In genomic region chr11:80509176-80509506, GRCm38 (mm10) we compare ENCODE assay signal across 10 mouse cellular contexts. TPM values are rescaled to one million over a fixed set of nuclear protein-coding genes. Genes with fewer than 3 reads are reported as not detected.
DNase-seq lines count a peak whose midpoint lies in the region; ATAC-seq and TF ChIP-seq lines count a peak whose summit lies in the region.
"Had no signal": no experiment of that assay in that cellular context is flagged by ENCODE, and none has a peak within 500 bp of the region (broad histone marks: within the 10 kb centered on the region; RNA-seq: fewer than 3 reads in every experiment).

No protein-coding gene starts in this region.

- no peaks in the 10 kb centered on the region for H3K9me3 ChIP-seq in heart, embryonic 16.5 days (replicated peaks; ENCODE audit: control insufficient read depth, low read length)
- H3K9me3 ChIP-seq in forebrain, embryonic 15.5 days = no peaks in the 10 kb centered on the region
- H3K9me3 ChIP-seq in midbrain, embryonic 11.5 days (ENCODE audit: control insufficient read depth, low read length) = no peaks in the 10 kb centered on the region

- H3K27ac ChIP-seq in heart, embryonic 16.5 days (ENCODE audit: low read length) = peak overlapping the region; percentile 68; the same call in 1 of the 2 replicates
- peak overlapping the region; percentile 61 for H3K27ac ChIP-seq in bone marrow macrophage, adult 2 months (ENCODE audit: insufficient read depth, low read depth, low read length)
- H3K27ac ChIP-seq in forebrain, embryonic 15.5 days (replicated peaks) = peak overlapping the region; percentile 59
- H3K27ac ChIP-seq in midbrain, embryonic 11.5 days (ENCODE audit: low read depth, low read length) = no peak overlapping the region
- H3K27ac ChIP-seq: kidney, postnatal 0 days had no signal

- H3K36me3 ChIP-seq in heart, embryonic 16.5 days (ENCODE audit: control insufficient read depth, insufficient read depth) = no peaks in the 10 kb centered on the region
- H3K36me3 ChIP-seq in forebrain, embryonic 15.5 days = no peaks in the 10 kb centered on the region
- no peaks in the 10 kb centered on the region for H3K36me3 ChIP-seq in midbrain, embryonic 11.5 days (ENCODE audit: control insufficient read depth, insufficient read depth, low read length)

- TF ChIP-seq POLR2A in bone marrow macrophage, adult 2 months (IDR thresholded peaks at IDR 0.05; ENCODE audit: borderline replicate concordance, low read depth, low read length) = no peak

- H3K4me3 ChIP-seq in heart, embryonic 16.5 days (ENCODE audit: low read length) = peak overlapping the region; percentile 33
- H3K4me3 ChIP-seq in bone marrow macrophage, adult 2 months (ENCODE audit: insufficient read depth, low read length) = no peak overlapping the region
- H3K4me3 ChIP-seq in forebrain, embryonic 15.5 days = no peak overlapping the region
- no peak overlapping the region for H3K4me3 ChIP-seq in midbrain, embryonic 11.5 days (ENCODE audit: low read depth, low read length)

- H3K4me2 ChIP-seq in heart, embryonic 16.5 days (ENCODE audit: low read depth, low read length) = peak overlapping the region; percentile 57
- no peak overlapping the region for H3K4me2 ChIP-seq in forebrain, embryonic 15.5 days (replicated peaks)
- no peak overlapping the region for H3K4me2 ChIP-seq in midbrain, embryonic 11.5 days

- no peak for TF ChIP-seq CTCF in bone marrow macrophage, adult 2 months (IDR thresholded peaks at IDR 0.05; ENCODE audit: low read depth, low read length)

- no peaks in the 10 kb centered on the region for H3K27me3 ChIP-seq in heart, embryonic 16.5 days (ENCODE audit: control insufficient read depth, insufficient read depth, low read length)
- no peaks in the 10 kb centered on the region for H3K27me3 ChIP-seq in forebrain, embryonic 15.5 days
- H3K27me3 ChIP-seq in midbrain, embryonic 11.5 days (ENCODE audit: control insufficient read depth, insufficient read depth, low read length) = no peaks in the 10 kb centered on the region

- DNase-seq in heart, adult 11 months = no peak
- DNase-seq in midbrain, embryonic 11.5 days (ENCODE audit: low spot score, missing footprints) = peak; percentile 86
- DNase-seq in adrenal gland, postnatal 36 days = no peak
- DNase-seq in adrenal gland, postnatal 14 days = no peak
- no peak for DNase-seq in right cerebral cortex, adult 2 months (ENCODE audit: low spot score in 2 of 2)
- DNase-seq: cerebellum, adult 11-12 months had no signal

- ATAC-seq in heart, embryonic 16.5 days (replicated peaks; ENCODE audit: extremely low read depth, insufficient read depth, low FRiP score) = no peak
- ATAC-seq in forebrain, embryonic 15.5 days (replicated peaks) = no peak
- ATAC-seq in midbrain, embryonic 11.5 days (ENCODE audit: low FRiP score) = no peak

- 51% methylated on average over 5 of the region's 5 CpGs for WGBS in heart, embryonic 16.5 days
- 73% methylated on average over 5 of the region's 5 CpGs for WGBS in forebrain, embryonic 15.5 days
- WGBS in midbrain, embryonic 11.5 days = 68% methylated on average over 5 of the region's 5 CpGs

- peak overlapping the region; percentile 47; the same call in 1 of the 2 replicates for H3K9ac ChIP-seq in heart, embryonic 16.5 days (ENCODE audit: low read length)
- H3K9ac ChIP-seq in forebrain, embryonic 15.5 days (replicated peaks) = no peak overlapping the region
- 0 out of 2 replicates have a peak overlapping the region, but pooled peaks have one; percentile 14 for H3K9ac ChIP-seq in midbrain, embryonic 11.5 days (ENCODE audit: low read length)

- peaks cover 11% of the 10 kb centered on the region for H3K4me1 ChIP-seq in heart, embryonic 16.5 days (ENCODE audit: control insufficient read depth, insufficient read depth, low read length)
- H3K4me1 ChIP-seq in bone marrow macrophage, adult 2 months (ENCODE audit: control insufficient read depth, insufficient read depth, low read length) = peaks cover 15% of the 10 kb centered on the region
- peaks cover 52% of the 10 kb centered on the region for H3K4me1 ChIP-seq in forebrain, embryonic 15.5 days
- peaks cover 25% of the 10 kb centered on the region for H3K4me1 ChIP-seq in midbrain, embryonic 11.5 days (ENCODE audit: control insufficient read depth, insufficient read depth, low read length)

RNA-seq across cellular contexts. Expression of gene Cdk5r1, which starts 32.3 kb away (rescaled TPM):
- polyA plus RNA-seq in heart, embryonic 16.5 days (2015; fragmentation: Nextera tagmentation; extraction: Ambion mirVana) = 0.30 and 0.55 TPM in 2 replicates
- 1.1 and 1.2 TPM in 2 replicates for polyA plus RNA-seq in bone marrow macrophage, adult 2 months (2012; ENCODE audit: insufficient read depth, insufficient read length, missing spikeins)
- 105 and 120 TPM in 2 replicates for polyA plus RNA-seq in forebrain, embryonic 15.5 days (2015; fragmentation: Nextera tagmentation; extraction: Ambion mirVana)
- 16.3 and 16.6 TPM in 2 replicates for polyA plus RNA-seq in midbrain, embryonic 11.5 days (2014; fragmentation: Nextera tagmentation; extraction: Ambion mirVana)
- 1 to 10 TPM; 2.1 to 2.2 TPM for total RNA-seq in adrenal gland, postnatal 36 days (2021)
- total RNA-seq in adrenal gland, postnatal 14 days (2021) = 2.6 and 4.7 TPM in 2 replicates
